Mouse (Mus musculus) duodenum, adult 2 months (tissue): ENCODE data around the gene Zfp1. TPM values are rescaled to one million over a fixed set of nuclear protein-coding genes. Genes with fewer than 3 reads are reported as not detected.

ENCODE experiments used
- polyA plus RNA-seq: library from polyadenylated mRNA; depleted of rRNA; stranded (reverse); fragments of >200 nt; gene quantifications from 2 replicates; pipeline ENCODE4 v1.2.3, GENCODE M21; 2012; ENCODE audit warnings: low replicate concordance; rRNA removed

The Zfp1 gene
- 1.4 and 3.8 TPM in 2 replicates for polyA plus RNA-seq

GRCm38 (mm10) chr8:111643264-111644141 lies at the start of gene Zfp1:
TSS of gene Zfp1 (plus strand) at chr8:111643401.

DNA sequence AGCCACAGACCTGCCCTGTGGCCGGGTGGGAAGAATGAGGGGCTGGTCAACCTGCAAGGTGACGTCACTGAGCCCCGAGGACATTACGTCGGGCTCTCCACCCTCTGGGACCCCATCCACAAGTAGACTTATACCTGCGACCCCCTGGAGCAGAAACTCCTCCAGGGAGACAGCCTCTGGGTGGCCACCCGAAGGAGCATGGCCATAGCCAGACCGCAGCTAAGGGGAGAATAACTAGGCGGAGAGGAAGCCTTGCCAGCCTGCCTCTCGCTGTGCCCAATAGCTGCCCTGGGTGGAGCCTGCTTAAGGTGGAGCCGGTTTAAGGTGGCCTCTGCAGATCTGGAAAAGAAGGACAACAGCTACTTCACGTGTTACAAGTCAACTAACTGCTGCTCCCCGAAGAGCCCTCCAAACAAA lies 13.1 kb upstream of the Zfp1 start, which contains the start of gene Ldhd:
TSS of gene Ldhd (minus strand) at position 270 of the 417 bp plus-strand sequence.

DNA sequence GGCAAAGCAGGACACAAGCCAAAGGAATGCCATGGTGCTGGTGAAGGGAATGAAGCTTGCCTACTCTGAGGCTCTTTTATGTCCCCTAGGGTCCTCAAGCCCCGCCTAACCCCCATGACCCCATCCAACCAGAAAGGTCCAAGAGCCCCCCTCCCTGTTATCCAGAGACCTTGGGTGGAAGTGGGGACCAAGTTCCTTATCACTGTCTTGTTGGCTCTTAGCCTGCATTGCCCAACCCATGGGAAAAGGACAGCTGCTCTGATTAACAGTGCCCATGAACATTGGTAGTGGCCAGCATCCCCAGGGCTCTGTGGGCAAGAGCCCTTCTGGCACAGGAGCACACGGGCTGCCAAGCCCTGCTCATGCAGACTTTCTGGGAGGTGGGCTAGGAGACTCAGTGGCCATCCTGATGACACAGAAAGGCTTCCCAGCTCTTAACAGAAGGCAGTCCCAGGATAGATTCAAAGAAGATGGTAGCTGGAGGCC lies 47.8 kb downstream of the Zfp1 start, which contains the start of gene Ctrb1:
TSS of gene Ctrb1 (minus strand) at position 51 of the 486 bp plus-strand sequence.

Other genes starting within 250 kb of the Zfp1 start
- 0.05 and 2.0 TPM in 2 replicates for gene Fa2h, start 249.6 kb upstream of the Zfp1 start, polyA plus RNA-seq
- gene Wdr59, start 121.3 kb upstream of the Zfp1 start, polyA plus RNA-seq = 1.5 and 2.7 TPM in 2 replicates
- 30.9 and 37.7 TPM in 2 replicates for gene Znrf1, start 107.3 kb upstream of the Zfp1 start, polyA plus RNA-seq
- 4.1 and 13.0 TPM in 2 replicates for gene Ldhd, start 13.0 kb upstream of the Zfp1 start, polyA plus RNA-seq
- 54.5 and 33,096 TPM in 2 replicates for gene Ctrb1, start 47.6 kb downstream of the Zfp1 start, polyA plus RNA-seq
- 107 and 191 TPM in 2 replicates for gene Bcar1, start 100.4 kb downstream of the Zfp1 start, polyA plus RNA-seq
- 0.20 and 0.54 TPM in 2 replicates for gene Cfdp1, start 210.9 kb downstream of the Zfp1 start, polyA plus RNA-seq
- gene Tmem170, start 233.3 kb downstream of the Zfp1 start, polyA plus RNA-seq = 2.4 and 5.3 TPM in 2 replicates